Mouse (Mus musculus) lung, postnatal 0 days (tissue): ENCODE results near the gene Rplp0. TPM values are rescaled to one million over a fixed set of nuclear protein-coding genes. Genes with fewer than 3 reads are reported as not detected.

Experiments used
- ATAC-seq: fragments of 200-750 bp; cut with Nextera tagmentation; 2 replicates; pipeline ENCODE4 v1.8.0; 2017; ENCODE audit warnings: moderate library complexity
- DNase-seq: peaks from one replicate; pipeline ENCODE4 v3.0.0-alpha.2; 2016; ENCODE audit warnings: low spot score
- H3K27ac ChIP-seq: fragments of 300-500 bp; sonication (generic); 2 replicates; pipeline ENCODE4 v1.5.1; 2014; ENCODE audit warnings: antibody characterized with exemption, mild to moderate bottlenecking, low read length, mixed read lengths
- H3K27me3 ChIP-seq: fragments of 300-500 bp; sonication (generic); replicated peaks from 2 replicates; pipeline ENCODE4 v1.6.1; 2014; ENCODE audit warnings: low read length, mixed read lengths; ENCODE audit not compliant: insufficient read depth
- H3K36me3 ChIP-seq: fragments of 300-500 bp; sonication (generic); 2 replicates; pipeline ENCODE4 v1.6.1; 2014; ENCODE audit warnings: low read length, mixed read lengths; ENCODE audit not compliant: insufficient read depth
- H3K4me1 ChIP-seq: fragments of 300-500 bp; sonication (generic); 2 replicates; pipeline ENCODE4 v1.6.1; 2014; ENCODE audit warnings: antibody characterized with exemption, low read depth, low read length, mixed read lengths; ENCODE audit not compliant: insufficient read depth
- H3K4me2 ChIP-seq: fragments of 300-500 bp; sonication (generic); replicated peaks from 2 replicates; pipeline ENCODE4 v1.6.1; 2014; ENCODE audit warnings: low read depth, mild to moderate bottlenecking, low read length, moderate library complexity, mixed read lengths
- H3K4me3 ChIP-seq: fragments of 300-500 bp; sonication (generic); 2 replicates; pipeline ENCODE4 v1.5.1; 2014; ENCODE audit warnings: low read depth, low read length
- H3K9ac ChIP-seq: fragments of 300-500 bp; sonication (generic); replicated peaks from 2 replicates; pipeline ENCODE4 v1.6.1; 2014; ENCODE audit warnings: low read depth, mild to moderate bottlenecking
- H3K9me3 ChIP-seq: fragments of 300-500 bp; sonication (generic); 2 replicates; pipeline ENCODE4 v1.6.1; 2016; ENCODE audit warnings: low read length, mixed read lengths
- CTCF ChIP-seq: IDR thresholded peaks from 2 replicates; pipeline ENCODE4 v1.5.1; 2016; ENCODE audit warnings: antibody characterized with exemption, mild to moderate bottlenecking
- EP300 ChIP-seq: IDR thresholded peaks from 2 replicates; pipeline ENCODE4 v1.6.1; 2016; ENCODE audit warnings: antibody characterized with exemption, mild to moderate bottlenecking, control low read depth
- WGBS: fragments of 180-500 bp; shearing (Covaris S2); extraction: QIAGEN DNeasy Blood & Tissue Kit; methylation state at CpG from one replicate; pipeline ENCODE4 v1.1.7; 2014; 5-methylcytosine and 5-hydroxymethylcytosine counted together
- polyA plus RNA-seq: library from polyadenylated mRNA; unstranded; fragments of >200 nt; fragmentation: Nextera tagmentation; extraction: Ambion mirVana; gene quantifications from 2 replicates; pipeline ENCODE4 v1.2.1, GENCODE M21; 2015

The Rplp0 gene
- polyA plus RNA-seq, 1 experiment from 2014 or later: 987 TPM

- ATAC-seq (no peak), DNase-seq (peak; percentile 53)
- 23% methylated on average over 8 of the region's 8 CpGs for WGBS
- no peak for TF ChIP-seq EP300
- no peak for TF ChIP-seq CTCF
- Histone ChIP-seq H3K4me1 (peaks cover 51% of the 10 kb centered on the region), H3K4me3 (no peak overlapping the region), H3K27me3 (no peaks in the 10 kb centered on the region), H3K9ac (0 out of 2 replicates have a peak overlapping the region, but pooled peaks have one; percentile 19), H3K36me3 (no peaks in the 10 kb centered on the region), H3K27ac (peak overlapping the region; percentile 92), H3K9me3 (no peaks in the 10 kb centered on the region), H3K4me2 (peak overlapping the region; percentile 35)
Measured at GRCm38 (mm10) chr5:115530447-115530809, 28.8 kb upstream of the Rplp0 start.

GRCm38 (mm10) chr5:115531671-115532270, 27.5 kb upstream of the Rplp0 start:
- TF ChIP-seq CTCF: no peak
- no peak for TF ChIP-seq EP300
- Histone ChIP-seq H3K36me3 (no peaks in the 10 kb centered on the region), H3K27ac (peak overlapping the region; percentile 92), H3K9me3 (no peaks in the 10 kb centered on the region), H3K4me3 (no peak overlapping the region), H3K27me3 (no peaks in the 10 kb centered on the region), H3K4me1 (peaks cover 56% of the 10 kb centered on the region), H3K9ac (no peak overlapping the region), H3K4me2 (peak overlapping the region; percentile 19; the same call in 1 of the 2 replicates)
- ATAC-seq: peak; percentile 66
- WGBS: 22% methylated on average over 18 of the region's 18 CpGs
- peak; percentile 91 for DNase-seq

- WGBS: 25% methylated on average over 15 of the region's 16 CpGs
- no peaks in the 10 kb centered on the region for H3K36me3 ChIP-seq
- H3K9ac ChIP-seq: no peak overlapping the region
- peak overlapping the region; percentile 69 for H3K27ac ChIP-seq
- peaks cover 57% of the 10 kb centered on the region for H3K4me1 ChIP-seq
- no peaks in the 10 kb centered on the region for H3K27me3 ChIP-seq
- TF ChIP-seq CTCF (no peak), EP300 (0 out of 2 replicates have a peak, but pooled peaks have one; percentile 28)
- DNase-seq (peak; percentile 48), ATAC-seq (no peak)
- no peaks in the 10 kb centered on the region for H3K9me3 ChIP-seq
- H3K4me2 ChIP-seq: peak overlapping the region; percentile 25; the same call in 1 of the 2 replicates
- H3K4me3 ChIP-seq: no peak overlapping the region
Measured at GRCm38 (mm10) chr5:115534290-115534731, 25.0 kb upstream of the Rplp0 start.

- H3K9me3 ChIP-seq: no peaks in the 10 kb centered on the region
- peaks cover 52% of the 10 kb centered on the region for H3K4me1 ChIP-seq
- 0 out of 2 replicates have a peak overlapping the region, but pooled peaks have one; percentile 30 for H3K4me2 ChIP-seq
- whole genome bisulfite sequencing: 16% methylated on average over 8 of the region's 8 CpGs
- 0 out of 2 replicates have a peak overlapping the region, but pooled peaks have one; percentile 19 for H3K9ac ChIP-seq
- DNase-seq: peak; percentile 82
- ATAC-seq: peak; percentile 27; the same call in 1 of the 2 replicates
- TF ChIP-seq EP300 (no peak), CTCF (no peak)
- no peak overlapping the region for H3K4me3 ChIP-seq
- H3K27ac ChIP-seq: peak overlapping the region; percentile 69
- H3K36me3 ChIP-seq: no peaks in the 10 kb centered on the region
- no peaks in the 10 kb centered on the region for H3K27me3 ChIP-seq
Measured at GRCm38 (mm10) chr5:115534856-115535255, 24.4 kb upstream of the Rplp0 start.

GRCm38 (mm10) chr5:115535635-115536034, 23.6 kb upstream of the Rplp0 start:
- H3K4me2 ChIP-seq: peak overlapping the region; percentile 30
- H3K36me3 ChIP-seq: no peaks in the 10 kb centered on the region
- H3K4me1 ChIP-seq: peaks cover 44% of the 10 kb centered on the region
- peak overlapping the region; percentile 69 for H3K27ac ChIP-seq
- H3K4me3 ChIP-seq: no peak overlapping the region
- H3K9ac ChIP-seq: 0 out of 2 replicates have a peak overlapping the region, but pooled peaks have one; percentile 19
- no peak for TF ChIP-seq EP300
- no peak for TF ChIP-seq CTCF
- ATAC-seq (peak; percentile 17), DNase-seq (peak; percentile 64)
- 22% methylated on average over 7 of the region's 7 CpGs for WGBS
- no peaks in the 10 kb centered on the region for H3K9me3 ChIP-seq
- H3K27me3 ChIP-seq: no peaks in the 10 kb centered on the region

- no peak for DNase-seq
Measured at GRCm38 (mm10) chr5:115538017-115538692, 21.1 kb upstream of the Rplp0 start.

More at GRCm38 (mm10) chr5:115538017-115538692, 21.1 kb upstream of the Rplp0 start:
- H3K36me3 ChIP-seq: no peaks in the 10 kb centered on the region
- no peaks in the 10 kb centered on the region for H3K27me3 ChIP-seq
- H3K4me3 ChIP-seq: no peak overlapping the region
- no peaks in the 10 kb centered on the region for H3K9me3 ChIP-seq
- TF ChIP-seq CTCF (no peak), EP300 (no peak)
- ATAC-seq: no peak
- H3K4me1 ChIP-seq: peaks cover 31% of the 10 kb centered on the region
- 58% methylated on average over 13 of the region's 13 CpGs for WGBS
- H3K9ac ChIP-seq: 0 out of 2 replicates have a peak overlapping the region, but pooled peaks have one; percentile 2
- H3K27ac ChIP-seq: peak overlapping the region; percentile 14; the same call in 1 of the 2 replicates
- H3K4me2 ChIP-seq: 0 out of 2 replicates have a peak overlapping the region, but pooled peaks have one; percentile 19
